Mouse (Mus musculus) 3134 (cell line): ENCODE results near the gene Rab37.

ENCODE experiments used
- DNase-seq: peaks from one replicate; pipeline ENCODE4 v3.0.0-alpha.2; 2011; ENCODE audit warnings: low spot score; ENCODE audit not compliant: insufficient read length; ENCODE audit errors: extremely low read depth

Gene Rab37

DNA sequence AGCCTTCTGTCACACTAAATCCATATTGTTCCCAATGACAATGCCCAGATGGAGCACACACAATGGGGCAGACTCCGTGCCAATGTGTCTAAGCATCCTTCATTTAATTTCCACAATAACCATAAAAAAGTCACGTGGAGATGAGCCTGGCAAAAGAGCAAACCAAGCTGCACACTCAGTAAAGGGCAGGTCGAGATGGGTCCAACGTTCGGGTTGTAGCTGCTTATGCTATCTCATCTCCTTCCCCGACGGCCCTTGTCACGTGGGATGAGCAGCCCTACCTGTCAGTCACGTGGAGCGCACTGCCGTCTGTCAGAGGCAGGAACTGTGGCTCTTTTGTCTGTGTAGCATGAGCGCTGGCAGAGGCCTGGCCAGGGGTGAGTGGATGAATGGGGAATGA, 6.6 kb upstream of the Rab37 start:
- DNase-seq = no peak

DNA sequence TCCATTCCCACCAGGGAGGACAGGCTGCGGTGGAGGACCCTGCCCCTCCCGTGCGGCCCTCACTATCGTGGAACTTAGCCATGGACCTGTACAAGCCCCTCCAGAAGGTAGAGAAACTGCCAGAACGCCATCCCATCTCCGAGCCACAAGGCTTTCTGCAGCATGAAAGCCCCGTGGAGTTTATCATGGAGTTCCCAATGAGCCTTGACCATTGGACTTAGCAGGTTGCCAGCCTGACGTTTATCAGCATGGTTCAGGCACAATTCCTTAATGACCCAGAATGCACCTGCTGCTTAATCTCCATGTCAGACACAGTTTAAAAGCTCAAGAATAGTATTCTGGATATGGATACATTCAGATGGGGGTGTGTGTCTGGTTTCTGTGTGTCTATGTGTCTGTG, 6.2 kb upstream of the Rab37 start:
- no peak for DNase-seq

DNA sequence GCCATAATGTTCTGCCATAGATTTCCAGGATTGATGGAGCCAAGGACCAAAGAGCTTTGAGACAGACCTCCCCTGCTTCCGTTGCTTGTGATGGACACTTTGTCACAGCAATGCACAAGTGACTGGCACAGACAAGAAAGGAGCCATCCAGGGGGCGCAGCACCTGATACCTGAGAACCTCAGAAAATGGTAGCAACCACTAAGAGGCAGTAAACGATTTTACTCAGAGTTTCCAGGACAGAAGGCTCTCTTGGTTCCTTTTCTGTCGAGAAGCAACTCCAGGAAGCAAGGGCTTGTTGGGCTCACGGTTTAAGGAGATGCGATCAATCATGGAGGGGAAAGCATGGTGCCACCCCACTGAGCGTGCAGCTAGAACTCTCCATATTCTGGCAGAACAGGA, 5.0 kb upstream of the Rab37 start:
- DNase-seq = no peak

DNA sequence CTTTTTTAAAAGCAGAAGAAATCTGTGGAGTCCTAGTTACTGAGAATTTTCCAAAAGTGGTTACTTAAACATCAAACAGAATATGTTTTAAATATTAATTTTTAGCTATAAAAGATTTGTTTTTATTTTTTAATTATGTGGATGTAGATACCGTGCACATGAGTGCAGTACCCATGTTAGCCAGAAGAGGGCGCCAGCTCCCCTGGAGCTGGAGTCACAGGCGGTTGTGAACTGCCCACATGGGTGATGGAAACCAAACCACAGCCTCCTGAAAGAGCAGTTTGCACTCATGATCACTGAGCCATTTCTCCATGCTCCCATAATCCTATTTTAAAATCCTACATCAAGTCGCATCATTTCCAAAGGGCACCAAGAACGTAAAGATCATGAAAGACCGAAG, 1.4 kb upstream of the Rab37 start:
- DNase-seq = no peak

DNA sequence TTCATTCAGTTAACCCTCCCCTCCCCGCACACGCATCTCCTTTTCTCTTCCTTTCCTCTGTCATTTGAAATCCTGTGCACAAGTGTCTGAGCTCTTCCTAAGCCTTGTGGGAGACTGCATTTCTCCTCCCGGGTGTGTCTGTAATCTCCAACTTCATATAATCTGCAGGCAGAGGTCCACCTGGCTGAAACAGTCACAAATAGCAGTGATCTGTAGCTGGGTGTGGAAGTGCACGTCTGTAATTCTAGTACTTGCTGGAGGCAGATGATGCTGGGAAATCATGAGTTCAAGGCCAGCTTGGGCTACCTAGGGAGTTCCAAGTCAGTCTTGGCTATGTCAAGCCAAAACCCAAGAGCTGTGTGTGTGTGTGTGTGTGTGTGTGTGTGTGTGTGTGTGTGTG, 909 bp downstream of the Rab37 start:
- DNase-seq = no peak

DNA sequence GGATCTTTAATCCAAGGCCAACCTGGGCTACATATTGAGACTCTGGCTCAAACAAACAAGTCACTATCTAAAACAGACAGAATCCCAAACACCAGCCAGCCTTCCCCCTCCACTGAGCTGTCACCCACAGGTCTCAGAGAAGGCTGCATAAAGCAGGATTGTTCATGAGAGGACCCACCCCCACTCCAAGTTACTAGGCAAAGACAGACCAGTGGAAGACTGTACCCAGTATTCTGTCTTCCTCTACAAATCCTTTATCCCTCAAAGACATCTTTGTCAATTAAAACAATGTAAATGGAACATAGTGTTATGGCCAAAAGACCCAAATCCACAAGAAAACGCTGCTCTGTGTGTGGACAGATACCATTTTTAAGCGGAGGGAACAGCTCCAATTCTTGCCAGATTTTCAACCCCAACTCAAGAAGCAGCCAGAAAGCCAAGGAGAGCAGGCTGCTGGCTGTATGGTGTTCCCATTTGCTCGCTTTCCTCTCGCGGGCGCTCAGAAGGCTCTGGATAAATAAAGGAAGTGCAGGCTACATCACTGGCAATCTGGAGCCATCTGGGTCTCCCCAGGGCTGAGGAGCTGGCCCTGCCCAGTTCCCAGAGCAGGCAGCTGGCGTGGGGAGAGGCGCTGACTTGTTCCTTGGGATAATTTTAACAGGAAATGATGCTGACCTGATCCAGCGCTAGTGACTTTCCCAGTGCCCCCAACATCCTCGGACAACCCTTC, 7.1 kb downstream of the Rab37 start:
- no peak for DNase-seq

DNA sequence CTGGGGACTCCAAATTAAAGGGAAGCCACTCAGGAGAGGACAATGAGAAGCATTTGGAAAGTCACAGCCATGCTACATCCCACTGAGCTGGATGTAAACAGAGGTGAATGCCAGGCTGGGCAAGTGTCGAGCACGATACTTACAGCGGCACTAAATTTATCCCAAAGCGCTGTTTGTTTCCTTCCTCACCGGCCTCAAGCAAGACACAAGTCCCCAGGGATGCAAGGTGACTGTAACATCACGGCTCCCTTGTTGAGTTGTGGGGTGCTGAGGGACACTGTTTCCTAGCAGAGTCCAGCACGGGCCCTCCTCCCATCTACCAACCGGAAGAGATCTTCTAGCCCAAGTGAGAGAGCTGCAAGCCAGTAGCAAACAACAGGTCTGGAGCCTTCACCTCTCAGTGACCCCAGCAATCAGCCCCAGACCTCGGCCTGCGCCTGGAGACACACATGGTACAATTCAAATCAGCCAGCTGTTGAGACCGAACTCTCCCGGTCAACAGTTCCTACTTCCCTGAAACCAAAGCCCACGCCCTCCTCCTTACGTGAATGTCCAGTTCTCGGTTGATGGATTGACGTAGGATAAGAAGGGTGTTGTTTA, 8.1 kb downstream of the Rab37 start:
- no peak for DNase-seq

DNA sequence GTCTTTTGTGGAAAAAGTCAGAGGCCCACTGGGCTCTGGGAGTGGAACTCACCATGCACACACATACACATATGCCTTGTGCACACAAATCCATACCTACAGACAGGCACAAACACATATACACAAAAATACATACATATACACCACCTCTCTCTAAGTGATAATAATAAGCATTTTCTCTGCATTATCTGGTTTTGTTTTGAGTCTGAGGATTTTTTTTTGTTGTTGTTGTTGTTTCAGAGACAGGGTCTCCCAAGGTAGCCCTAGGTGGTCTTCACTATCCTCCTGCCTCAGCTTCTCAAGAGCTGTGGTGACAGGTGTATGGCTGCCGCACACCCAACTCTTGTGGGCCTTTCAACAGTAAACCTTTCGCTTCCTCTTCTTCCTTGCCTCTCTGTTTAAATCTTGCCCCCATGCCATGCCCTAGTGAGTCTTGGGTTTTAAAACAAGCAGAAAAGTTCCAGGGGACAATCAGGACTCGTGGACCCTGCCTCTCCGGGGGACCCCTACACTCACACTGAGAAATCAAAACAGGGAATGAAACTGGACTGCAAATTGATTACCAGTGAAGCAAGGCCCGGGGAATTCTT, 8.9 kb downstream of the Rab37 start:
- no peak for DNase-seq

DNA sequence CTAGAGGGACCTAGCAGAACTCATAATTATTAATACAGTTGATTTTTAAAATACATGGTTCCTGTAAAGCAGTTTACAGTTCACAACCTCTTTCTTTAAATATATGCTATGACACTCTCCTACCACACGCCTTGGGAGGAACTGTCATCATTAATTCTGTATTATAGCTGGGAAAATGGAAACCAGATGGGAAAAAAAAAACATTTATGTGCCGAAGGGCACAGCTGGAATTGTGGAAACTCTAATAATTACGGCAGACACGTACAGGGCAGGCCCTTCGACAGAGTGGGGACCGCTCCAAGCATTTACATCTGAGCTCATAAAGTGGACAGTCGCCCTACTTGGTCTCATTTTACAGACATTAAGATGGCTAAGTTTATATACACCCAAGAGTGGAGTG, 9.5 kb downstream of the Rab37 start:
- no peak for DNase-seq

DNA sequence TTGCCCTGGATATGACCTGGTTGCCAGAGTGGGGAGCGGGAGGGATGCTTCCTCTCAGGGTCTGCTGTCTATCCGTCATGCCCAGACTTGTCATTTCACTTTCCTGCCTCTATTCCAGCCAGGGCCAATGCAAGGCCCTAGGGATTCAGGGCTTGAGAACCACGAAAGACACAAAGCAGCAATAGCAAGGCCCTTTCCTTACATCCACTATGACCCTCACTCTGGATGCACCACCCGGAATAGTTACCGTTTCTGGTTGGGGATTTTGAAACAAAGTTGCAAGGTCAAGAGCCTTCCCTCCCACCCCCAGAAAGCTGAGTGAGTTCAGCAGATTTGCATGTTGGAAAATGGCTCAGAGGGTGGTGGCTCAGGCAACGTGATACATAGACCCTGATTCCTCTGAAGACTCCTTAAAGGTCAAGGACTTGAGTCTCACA, 10.4 kb downstream of the Rab37 start:
- no peak for DNase-seq

DNA sequence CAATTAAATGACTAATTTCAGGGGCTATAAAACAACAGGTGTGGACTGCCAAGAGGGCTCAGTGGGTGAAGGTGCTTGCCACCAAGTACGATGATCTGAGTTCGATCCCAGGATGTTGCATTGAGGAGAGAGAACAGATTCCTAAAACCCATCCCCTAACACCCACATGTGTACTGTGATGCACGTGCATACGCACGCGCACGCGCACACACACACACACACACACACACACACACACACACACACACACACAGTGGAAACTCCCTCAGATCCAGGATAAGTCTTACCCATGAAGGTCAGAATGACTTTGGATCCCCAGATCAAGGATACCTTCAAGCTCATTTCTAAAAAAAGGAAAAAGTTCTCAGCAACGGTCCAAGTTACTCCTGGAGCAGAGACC, 10.9 kb downstream of the Rab37 start:
- no peak for DNase-seq

DNA sequence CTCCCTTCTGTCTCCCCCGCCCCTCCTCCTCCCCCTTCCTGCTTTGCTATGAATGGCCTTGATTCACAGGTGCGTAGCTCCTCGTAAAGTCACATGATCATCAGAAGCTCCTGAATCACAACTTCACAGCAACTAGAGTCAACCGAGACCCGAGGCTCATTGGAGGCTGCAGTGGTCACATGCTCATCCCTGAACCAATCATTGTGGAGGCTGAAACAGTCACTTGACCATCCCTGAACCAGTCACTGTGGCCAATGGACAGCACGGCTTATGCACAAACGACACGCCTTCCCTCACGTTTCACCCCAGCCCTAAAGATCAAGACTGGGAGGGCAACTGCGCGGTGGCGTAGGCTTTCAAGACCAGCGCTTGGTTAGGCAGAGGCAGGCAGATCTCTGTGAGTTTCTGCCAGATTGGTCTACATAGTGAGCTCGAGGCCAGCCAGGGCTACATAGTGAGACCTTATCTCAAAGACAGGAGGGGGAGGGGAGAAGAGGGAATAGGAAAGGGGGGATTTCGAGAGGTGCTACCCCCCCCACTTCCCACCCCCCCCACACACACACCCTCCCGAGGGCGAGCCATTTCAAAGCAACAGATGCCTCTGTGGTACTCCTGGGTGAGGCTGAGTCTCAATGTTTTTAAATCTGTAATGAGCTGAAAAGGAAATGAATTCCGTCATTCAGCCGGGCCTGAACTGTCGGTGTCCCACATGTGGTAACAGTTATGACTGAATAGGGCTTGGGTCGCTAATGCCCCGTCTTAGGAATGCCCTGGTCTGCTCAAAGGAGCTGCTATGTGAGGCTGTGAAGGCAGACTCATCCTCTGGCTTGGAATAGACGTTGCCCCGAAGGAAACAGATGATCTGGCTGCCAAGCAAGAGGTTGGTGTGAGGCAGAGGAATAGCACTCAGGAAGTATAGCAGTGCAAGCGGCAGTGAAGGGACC, 12.5 kb downstream of the Rab37 start:
- no peak for DNase-seq

DNA sequence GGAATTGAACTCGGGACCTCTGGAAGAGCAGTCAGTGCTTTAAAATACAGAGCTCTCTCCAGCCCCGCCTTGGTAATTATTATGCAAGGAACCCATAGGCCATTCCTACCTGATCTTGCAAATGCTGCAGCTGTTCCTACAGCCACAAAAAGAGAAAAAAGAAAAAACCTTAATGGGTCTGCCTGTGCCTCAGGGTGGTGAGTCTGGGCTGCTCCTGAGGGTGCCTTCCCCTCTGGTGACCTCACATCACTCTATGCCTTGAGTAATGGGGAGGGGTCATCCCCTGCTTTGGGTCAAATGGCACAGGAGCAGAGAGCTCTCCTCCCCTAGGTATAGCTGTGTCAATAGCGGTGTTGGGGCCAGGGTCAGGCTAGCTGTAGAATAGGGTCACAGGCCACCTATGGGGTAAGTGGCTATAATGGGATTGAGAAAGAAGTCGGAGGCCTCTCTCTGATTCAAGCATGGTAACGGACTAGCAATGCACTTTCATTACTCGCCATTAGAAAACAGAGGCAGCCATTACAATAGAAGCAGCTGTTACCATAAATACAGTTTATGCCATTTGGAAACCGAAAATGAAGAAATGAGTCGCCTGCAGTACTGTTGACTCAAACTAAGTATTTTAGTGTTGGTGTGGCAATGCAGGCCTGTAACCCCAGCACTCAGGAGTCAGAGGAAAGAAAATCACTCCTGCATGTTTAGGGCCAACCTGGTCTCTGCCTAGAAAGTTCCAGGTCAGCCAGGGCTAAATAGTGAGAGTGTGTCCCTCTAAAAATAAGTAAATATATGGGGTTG, 13.7 kb downstream of the Rab37 start:
- DNase-seq = no peak

DNA sequence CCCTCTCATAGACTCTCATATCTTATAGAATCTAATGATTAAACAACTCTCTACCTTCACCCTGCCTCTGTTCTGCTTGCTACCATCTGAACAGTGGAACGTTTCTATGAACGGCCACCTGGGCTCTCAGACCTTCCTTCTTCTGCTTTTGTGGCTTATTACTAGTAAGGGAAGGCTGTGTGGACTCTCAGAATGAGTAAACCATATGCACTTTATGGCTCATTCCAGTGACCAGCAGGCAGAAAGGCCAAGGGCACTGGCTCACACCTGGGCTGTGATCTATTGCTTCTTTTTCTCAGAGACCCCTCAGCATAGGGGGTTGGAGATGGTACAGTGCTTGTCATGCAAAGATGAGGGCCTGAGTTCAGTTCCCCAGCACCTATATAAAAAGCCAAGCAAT, 15.4 kb downstream of the Rab37 start:
- DNase-seq = no peak

DNA sequence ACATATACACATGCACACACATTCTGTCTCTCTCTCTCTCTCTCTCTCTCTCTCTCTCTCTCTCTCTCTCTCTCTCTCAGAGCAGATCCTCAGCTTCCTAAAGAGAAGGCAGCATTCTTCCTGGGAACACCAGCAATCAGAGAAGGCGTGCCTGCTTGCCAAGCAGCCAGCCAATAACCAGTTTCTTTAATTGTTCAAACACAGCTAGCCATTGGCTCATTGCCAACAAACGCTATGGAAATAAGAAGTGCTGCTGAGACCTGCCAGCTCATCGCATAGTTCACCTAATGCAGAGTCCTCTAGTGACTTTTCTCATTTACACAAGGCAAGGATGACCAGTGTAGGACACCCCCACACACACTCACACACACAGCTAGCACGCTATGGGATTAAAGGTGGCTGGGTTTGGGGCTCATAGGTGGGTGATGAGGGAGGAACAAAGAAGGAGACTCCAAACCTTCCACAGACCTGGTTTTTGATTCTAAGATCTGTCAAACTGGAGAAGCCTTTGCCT, 16.2 kb downstream of the Rab37 start:
- no peak for DNase-seq

DNA sequence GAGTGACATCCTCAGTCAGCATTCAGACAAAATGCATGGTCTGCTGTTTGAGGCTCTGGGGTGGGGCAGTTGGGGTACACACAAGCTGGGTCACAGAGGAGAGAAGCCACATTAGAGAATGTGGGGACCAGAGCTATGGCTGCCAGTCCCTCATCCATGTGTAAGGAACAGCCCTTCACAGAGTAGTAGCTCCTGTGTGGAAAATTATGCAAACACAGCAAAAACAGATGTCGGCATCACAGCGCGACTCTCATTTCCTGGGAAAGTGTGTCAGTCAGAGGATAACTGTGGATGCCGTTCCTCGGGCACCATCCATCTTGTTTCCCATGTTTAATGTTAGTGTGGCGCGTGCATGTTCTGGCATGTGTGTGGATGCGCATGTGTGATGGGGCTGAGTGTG, 16.9 kb downstream of the Rab37 start:
- no peak for DNase-seq

DNA sequence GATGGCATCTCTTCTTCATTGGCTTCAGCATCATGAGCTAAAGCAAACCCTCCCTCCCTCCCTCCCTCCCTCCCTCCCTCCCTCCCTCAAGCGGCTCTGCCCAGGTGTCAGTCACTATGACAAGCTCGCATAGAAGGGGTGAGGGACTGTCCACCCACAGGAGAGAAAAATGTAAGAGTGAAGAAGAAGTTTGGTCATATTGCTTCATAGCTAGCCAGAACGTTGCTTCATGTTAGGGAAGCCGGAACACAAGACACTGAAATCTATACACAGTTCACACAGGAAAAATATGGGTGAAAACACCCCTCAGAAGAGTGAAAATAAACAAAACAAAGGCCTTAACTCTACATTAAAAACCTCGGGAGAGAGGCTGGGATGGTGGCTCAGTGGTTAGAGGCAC, 19.0 kb downstream of the Rab37 start:
- DNase-seq = no peak

DNA sequence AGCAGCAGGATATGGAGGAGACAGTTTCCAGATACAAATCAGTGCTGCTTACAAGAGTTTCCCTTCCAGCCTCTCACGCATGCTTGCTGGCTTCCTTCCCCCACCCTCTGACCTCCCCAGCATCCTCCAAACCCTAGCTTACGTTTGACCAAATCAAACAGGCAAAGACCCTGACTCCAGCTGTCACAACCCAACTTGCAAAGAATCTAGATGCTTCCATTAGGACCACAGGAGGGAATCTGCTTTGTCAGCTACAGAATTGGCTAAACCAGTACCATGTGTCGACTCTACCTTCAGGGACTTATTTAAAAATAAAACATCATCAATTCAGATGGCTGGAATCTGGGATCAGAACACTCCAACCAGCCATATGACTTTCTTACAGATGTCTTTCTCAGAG, 21.0 kb downstream of the Rab37 start:
- no peak for DNase-seq

DNA sequence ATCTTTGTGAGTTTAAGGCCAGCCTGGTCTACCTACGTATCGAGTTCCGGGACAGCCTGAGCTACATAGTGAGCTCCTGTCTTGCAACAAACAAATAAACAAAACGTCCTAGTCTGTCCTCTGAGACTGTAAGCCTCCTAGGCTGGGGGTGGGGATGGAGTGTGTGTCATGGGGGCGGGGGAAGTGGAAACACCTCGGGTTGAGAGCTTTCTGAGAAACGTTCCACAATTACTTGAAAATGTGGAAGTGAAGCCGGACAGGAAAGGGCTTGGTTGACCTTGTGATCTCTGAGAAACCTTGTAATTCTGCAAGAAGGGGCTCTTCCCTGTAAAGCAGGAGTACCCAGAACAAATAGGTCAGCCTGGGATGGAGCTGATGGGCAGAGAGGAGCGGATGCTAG, 28.2 kb downstream of the Rab37 start:
- no peak for DNase-seq

DNA sequence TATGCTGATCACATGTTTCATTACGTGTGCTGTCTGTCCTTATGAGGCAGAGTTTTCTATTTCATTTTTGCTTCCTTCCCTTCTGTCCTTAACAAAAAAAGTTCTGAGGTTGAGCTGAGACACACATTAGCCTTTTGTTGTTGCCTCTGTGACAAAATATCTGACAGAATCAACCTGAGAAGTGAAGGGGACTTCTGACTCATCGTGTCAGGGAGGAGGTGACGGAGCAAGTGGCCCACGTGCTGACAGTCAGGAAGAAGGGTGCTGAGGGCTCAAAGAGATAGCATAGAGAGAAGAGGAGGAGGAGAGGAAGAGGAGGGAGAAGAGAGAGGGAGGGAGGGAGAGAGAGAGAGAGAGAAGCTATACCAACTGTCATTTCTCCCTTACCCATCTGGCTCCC, 37.3 kb downstream of the Rab37 start:
- no peak for DNase-seq
